Mouse (Mus musculus): Measurements from ENCODE around the gene Tns3.
A peak's percentile ranks its signal among the peaks of the same experiment; 100 is the strongest.

Gene Tns3

DNA sequence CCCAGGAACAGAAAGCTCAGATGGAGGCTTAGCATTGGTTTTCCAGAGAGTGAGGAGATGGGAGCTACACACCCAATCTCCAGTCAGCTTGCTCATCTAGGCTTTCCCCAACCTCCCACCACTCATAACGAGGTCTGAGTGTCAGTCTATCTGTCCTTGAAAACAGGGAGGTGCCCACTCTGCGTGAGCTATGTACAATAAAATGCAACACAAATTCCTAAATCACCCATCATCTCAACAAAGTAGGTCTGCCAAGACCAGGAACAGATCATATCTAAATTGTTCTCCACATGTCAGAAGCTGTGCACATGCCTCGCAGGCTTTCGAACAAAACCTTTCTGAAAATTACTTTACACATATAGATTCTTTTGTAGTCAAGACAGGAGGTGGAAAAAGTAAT, 134.3 kb downstream of the Tns3 start:
- DNase-seq (ENCODE audit: low read depth) = no peak

DNA sequence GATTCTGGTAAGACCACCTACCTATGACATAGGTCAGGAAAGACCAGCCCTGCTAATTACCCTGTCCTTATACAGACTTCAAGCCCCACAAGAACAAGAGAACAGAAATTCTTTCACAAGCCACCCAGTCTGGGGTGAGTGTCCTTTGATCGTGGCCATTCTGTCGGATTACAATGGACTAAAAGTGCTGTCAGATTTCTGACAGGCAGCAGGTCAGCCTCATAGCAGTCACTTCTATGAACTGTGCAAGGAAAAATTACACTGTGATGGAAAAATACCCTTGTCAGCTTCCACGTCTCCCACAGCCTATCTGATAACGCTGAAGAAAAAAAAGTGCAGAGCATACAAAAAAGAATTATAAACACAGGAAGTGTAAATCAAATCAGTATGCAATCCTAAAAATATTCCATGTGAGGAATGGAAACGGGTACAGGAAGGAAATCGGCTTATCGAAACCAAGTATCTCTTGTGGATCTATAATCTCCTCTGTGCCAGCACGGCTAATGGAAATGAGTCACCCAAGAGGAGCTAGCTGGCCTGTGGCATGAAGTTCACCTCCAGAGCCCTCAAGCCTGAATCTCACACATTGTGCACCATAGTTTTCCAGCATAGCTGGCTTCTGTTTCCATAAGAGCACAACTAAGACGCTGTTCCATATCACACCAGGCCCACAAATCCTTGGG, 138.7 kb downstream of the Tns3 start:
- no peak for DNase-seq (ENCODE audit: low read depth)

DNA sequence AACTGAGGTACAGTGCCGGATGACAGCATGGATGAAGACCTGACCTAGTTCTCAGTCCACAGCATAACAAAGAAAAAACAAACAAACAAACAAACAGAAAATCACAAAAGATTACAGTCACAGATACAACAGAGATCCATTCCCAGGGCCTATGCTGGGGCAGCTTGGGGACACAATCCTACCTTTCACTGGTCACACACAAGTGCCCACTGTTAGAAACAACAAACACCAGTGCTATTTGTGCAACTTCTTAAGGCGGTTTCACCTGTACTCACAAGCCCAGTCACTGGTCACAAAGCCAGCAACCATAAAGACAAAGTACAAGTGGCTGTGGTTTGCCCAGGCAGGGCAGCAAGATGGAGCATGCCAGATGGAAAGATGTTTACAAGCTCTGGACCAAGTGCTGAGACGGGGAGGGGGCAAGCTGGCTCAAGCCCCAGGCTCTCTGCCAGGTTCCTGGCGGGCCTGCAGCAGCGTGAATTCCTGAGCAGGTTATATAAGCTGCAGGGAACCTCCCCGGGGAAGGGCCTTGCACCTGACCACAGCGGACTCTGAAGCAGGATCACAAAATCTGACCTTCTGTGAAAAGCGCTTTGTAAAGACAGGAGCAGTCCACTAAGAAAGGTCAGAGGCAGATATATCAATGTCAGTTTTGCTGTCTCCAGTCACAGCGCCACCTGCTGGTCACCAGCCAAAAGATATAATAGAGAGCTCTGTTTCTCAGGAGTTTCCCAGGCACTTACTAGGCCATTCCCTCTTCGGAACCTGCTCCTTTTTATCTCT, 140.8 kb downstream of the Tns3 start:
- DNase-seq (ENCODE audit: low read depth) = peak; percentile 27

DNA sequence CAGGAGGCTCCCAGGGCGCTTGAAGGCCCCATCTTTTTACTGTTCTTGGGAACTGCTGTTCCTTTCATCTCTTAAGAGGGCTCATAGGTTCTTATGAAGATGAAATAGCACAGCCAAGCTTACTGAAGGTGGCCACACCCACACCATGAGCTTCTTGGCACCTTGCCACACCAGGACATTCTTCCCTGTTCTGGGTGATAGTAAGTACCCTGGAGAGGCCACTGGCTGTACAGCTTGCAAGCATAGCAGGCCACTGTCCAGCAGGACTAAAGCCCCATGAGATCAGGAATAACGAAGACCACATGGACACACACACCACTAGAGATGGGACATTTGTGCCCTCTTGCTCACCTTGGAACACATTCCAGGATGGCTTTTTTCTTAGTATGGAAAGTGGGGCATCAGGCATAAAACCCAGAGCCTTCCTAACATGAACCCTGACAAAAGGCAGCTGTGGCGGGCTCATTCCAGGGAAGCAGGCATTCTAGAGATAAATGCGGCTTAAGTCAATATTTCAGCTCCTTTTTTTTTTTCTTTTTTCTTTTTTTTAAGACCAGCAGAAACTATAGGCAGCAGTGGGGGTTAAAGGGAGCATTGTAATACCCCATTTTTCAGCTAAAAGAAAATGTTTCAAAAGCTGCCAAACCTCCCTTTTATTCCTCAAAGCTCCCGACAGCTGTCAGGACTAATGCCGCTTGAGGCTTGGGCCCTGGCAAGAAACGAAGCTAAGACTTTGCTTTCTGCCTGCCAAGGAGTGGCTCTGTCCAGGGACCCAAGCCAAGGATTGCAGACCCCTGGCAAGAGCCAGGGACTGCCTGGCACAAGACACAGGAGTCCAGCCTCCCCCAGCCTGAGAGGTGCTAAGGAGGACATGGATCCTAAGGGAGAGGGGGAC, 150.7 kb downstream of the Tns3 start:
- no peak for DNase-seq (ENCODE audit: low read depth)

DNA sequence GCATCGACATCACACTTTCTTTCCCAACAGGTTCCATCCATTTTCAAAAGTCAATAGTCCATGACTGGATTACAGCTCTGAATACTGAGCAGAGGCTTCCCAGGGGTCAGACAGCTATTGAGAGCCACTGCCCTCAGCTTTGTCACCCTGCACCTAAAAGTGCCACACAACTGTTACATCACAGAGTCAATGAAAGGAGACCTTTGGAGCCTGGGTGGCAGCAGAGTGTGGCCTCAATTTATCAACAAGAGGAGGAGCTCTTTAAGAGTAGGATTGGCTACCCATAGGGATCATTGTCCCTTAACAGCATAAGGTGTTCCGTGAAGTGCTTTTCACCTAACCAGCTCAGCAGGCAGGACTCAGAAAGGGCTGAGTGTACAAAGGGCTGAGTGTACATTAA, 154.0 kb downstream of the Tns3 start:
- no peak for DNase-seq (ENCODE audit: low read depth)

DNA sequence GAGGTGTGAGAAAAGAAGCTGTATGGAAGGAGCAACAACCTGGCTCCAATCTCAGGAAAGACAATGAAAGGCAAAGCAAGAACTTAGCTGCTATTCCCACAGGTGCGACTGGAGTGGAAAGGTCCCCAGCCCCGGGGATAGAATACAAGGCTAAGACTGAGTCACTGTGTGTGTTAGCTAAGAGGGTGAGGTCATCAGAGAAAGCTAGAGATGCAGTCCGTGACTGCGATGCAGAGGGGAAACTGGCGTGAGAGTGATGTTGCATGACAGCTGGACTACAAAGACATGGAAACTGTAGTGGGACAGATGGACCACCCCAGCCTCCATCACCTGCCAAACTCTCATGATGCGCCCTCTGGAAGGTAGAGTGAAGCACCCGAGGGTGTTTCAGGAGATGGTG, 154.7 kb downstream of the Tns3 start:
- DNase-seq (ENCODE audit: low read depth) = no peak

DNA sequence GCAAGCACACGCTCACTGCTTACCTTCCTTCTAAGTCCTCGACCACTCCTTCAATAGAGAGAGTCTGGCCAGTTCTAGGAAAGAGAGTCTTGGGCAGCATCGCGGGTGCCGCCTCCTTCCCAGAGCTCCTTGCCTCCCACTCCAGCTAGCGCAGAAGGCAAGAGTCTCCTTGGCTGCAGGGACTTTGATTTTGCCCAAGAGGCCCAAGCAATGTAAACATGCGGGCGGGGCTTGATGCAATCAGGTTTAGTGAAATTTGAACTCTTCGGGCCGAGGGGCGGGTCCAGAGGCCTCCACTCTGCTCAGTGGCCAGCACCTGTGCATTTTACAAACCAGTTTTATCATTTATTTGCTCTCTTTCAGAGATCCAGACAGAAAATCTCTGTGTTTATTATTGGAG, 160.6 kb downstream of the Tns3 start:
- no peak for DNase-seq (ENCODE audit: low read depth)

DNA sequence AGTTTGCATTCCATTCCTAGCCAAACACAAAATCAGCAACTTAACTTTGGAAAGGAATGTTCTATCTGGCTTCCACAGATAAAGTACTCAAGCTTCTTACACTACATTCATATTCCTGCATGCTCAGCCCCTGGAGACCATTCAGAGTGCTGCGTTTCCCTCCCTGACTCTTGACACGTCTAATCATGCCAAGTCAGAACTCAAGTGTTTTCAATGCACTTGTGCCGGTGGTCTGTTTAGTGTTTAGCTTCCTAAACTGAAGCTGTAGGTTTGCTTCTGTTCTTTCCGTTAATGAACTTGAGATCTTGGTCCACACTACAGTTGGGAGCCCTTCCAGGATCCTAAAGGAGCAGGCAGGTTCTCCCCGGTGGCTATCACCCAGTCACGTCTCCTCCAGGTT, 163.5 kb downstream of the Tns3 start:
- no peak for DNase-seq (ENCODE audit: low read depth)

DNA sequence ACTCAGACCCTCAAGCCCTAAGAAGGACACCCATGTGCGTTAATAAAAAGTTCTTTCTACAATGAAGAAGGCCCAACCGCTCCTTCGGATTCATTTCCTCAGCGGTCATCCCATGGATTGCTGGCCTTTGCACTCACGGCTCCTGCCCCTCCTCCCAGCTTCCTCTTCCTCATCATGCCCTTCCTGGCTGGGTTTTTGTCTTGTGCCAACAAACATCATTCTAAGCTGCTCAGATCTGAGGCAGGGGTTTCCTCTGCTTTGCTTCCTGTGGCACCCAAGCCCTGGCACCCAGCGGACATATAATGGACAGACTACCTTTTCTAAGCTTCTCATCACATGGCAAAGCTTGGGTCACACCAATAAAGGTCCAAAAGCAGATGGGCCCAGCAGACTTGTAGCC, 167.2 kb downstream of the Tns3 start:
- DNase-seq (ENCODE audit: low read depth) = no peak

DNA sequence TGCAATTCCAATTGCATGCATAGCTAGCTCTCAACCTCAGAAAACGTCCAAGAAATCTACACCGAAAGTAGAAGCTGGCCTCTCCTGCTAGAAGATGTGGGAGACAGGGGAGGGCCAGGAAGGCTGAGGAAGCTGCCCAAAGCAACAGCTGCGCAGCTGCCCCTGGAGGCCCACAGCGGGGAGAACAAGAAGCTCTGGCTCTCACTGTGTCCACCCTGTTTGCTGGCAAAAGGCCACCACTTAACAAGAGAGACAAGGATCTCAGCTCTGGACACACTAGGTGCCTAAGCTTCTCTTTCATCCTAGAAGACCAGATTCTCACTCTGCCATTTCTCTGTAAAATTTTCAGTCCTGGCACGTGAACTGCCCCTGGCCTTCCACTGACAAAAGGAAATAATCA, 167.6 kb downstream of the Tns3 start:
- no peak for DNase-seq (ENCODE audit: low read depth)

DNA sequence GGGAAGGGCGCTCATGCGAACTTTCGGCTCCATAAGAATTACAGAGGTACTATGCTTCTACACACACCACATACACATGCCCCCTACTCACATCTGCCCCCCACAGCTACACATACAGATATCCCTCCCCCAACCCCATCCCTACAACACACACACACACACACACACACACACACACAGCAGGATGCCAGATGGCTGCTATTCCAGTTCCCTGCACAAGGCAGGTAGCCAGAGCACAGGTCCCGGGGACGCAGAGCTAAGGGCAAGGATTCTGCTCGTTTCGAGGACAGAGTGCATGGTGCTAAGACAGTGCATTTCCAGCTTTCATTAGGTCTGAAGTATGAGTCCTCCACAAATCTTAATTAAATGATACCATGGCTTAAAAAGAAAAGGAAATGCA, 168.5 kb downstream of the Tns3 start:
- DNase-seq (ENCODE audit: low read depth) = no peak

DNA sequence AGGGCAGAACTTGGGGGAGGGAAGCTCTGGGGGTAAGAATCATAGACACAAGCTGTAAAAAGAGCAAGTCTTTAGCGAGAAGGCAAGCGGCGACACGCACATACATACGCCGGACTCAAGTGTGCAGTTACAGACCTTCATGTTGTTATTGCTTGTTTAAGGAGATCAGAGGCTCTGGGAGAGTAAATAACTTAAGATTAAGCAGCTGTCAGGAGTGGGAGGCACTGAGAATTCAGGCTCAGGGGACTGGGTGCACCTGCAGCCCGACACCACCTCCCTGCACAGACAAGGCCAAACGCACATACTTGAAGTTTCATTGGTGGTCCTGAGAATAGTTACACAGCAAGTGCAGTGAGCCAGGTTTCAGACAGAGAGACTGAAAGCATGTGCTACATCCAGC, 169.3 kb downstream of the Tns3 start:
- DNase-seq (ENCODE audit: low read depth) = no peak

DNA sequence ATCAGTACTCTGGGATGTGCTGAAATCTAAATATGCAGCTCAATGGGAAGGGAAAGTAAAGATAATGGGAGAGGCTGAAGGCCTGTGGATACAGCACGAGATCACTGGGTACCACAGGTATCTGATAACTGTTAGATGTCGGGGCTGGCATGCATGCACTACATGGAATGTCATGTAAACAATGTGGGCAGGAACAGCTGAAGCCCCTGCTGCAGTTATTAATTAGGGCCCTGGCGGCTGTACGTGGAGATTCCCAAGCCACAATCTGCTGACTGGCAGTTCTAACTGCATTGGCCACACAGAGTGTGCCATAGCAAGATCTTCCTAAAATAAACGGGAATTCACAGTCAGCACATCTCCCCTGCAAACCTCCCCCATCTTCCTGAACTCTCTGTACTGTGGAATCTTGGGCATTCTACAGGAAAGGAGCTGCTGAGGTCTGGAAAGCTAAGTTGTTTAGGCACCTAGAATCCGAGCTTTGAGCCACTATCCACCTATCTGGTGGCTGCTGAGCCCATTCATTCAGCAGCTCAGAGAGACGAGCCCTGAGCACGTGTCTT, 170.3 kb downstream of the Tns3 start:
- no peak for DNase-seq (ENCODE audit: low read depth)

DNA sequence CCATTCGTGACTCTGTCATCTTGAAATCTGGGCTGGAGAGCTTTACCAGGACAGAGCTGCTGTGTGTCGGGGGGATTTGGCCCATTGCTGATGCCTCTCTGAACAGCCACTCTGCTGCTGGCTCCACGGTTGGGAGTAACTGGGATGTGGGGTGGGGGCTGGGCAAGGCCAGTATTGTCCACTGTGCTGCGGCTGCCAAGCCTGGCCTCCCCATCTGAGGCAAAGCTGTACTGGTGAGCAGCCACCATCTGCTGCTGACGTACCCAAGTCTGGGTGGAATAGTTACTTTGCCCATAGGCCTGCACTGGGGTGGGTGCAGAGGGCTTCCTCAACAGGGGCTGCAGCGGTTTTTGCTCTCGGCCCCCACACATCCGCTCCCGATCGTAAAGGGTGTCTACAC, 172.0 kb downstream of the Tns3 start:
- DNase-seq (ENCODE audit: low read depth) = no peak

DNA sequence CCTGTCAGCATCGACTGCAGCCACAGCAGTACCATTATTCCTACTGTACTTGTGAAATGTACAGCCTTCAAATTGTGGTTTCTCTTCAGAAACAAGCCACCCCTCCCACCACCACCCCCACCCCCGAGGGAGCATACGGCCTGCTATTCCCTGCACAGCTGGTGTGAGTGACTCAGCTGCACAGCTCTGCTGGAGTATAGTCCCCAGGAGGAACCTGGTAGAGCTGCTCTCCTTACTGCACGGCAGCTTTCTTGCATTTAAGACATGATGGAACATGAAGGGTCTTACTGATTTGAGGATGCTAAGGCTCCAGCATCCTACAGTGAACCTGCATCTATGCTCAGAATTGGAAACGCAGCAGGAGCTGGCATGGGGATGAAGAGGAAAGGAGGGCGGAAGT, 176.1 kb downstream of the Tns3 start:
- DNase-seq (ENCODE audit: low read depth) = no peak

DNA sequence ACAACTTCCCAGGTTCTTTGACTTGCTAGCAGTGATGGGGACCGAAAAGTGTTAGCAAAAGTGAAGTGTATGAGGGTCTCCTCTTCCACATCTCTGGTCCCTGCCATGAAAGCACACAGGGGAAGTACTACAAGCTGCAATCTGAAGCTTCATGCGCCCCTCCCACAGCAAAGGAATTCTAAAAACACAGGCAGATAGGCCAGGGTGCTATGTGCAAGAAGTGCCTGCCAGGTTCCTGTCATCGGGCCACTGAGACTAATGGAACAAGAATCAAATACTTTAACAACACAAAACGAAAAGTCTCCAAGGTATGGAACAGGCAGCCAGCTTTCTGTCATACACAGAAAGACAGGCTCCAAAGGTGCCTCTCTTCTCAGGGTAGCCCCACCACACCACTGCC, 177.8 kb downstream of the Tns3 start:
- DNase-seq (ENCODE audit: low read depth) = no peak

DNA sequence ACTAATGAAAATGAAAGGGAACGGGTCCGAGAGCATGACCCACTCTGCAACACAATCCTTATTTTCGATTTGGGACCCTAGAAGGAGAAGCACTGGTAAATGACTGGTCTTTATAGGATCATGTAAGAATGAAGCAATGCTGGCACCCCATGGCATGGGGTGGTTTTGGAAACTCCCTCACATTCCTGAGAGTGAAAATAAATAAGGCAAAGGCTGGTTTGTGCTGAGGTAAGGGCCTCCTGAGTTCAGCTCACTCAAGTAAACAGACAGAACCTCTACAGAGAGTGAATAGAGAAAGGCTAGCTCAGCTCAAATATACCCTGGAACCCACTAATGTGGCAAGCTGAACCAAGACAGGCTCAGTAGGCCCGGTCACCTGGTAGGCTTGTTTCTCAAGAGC, 179.8 kb downstream of the Tns3 start:
- no peak for DNase-seq (ENCODE audit: low read depth)

DNA sequence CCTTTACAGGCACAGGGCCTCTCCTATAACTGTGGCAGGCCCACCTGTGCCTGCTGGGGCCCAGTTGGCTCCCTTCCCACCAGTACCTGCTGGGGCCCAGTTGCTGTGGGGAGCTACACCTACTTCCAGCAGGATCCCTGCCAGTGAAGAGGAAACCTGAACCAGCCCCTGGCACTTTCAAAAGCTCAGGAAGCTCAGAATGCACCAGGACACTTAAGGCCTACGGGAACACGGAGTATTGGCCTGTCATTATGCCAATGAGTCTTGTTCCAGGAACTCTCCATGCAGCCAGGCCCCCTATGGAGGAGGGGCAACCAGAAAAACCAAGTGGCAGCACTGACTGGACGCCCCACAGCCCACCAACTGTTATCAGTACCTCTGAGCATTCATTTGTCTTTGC, 181.6 kb downstream of the Tns3 start:
- DNase-seq (ENCODE audit: low read depth) = no peak

DNA sequence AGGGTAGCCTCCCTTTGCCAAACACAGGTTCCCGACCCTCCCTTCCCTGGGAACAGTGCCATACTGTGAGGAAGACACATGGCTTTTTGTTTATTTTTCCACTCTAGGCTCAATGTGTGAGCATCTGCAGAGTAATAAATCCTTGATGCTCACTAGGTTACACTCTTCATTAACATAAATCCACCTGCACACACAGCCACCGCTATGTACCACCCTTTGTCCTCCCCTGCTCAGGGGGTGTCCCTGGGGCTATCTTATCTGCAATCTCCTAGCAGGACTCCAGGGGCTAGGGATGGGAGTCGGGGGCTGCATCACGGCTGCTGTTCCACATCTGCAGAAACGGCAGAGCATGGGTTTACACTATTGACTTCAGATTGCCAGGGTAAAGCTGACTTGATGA, 182.4 kb downstream of the Tns3 start:
- no peak for DNase-seq (ENCODE audit: low read depth)

DNA sequence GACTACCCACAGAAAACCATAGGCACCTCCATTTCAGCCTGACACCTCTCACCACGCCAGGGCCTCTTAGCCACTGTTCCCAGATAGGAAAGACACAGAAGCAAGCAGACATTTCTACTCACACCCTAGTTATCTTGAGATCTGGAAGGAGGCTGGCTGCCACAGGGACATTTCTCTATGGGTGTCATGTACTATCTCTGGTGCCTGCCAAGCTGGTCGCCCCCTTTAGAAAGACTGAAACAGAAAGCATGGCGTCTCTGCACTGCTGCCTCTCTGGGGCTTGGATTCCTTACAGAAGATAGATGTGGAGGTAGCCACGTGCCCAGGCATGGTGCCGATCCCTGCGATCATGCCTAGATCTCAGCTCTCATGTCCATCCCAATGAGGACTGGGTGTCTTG, 182.8 kb downstream of the Tns3 start:
- no peak for DNase-seq (ENCODE audit: low read depth)

DNA sequence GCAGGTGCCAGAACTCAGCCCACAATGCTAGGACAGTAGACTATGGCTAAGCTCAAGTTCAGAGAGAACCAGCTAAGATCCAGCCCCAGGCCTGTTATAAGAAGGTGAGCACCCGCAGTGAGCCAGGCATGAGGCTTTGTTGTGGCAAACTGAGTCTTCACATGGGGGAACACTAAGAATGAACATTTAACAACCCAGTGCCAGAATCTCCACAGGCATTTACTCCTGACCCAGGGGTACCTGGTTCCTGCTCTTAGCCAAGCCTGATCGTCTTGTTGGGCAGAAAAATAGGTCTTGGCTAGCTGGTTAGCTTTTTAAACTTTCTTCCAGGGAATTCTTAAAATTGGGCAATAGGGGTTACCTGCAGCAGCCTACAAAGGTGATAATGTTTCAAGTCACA, 184.5 kb downstream of the Tns3 start:
- DNase-seq (ENCODE audit: low read depth) = no peak

DNA sequence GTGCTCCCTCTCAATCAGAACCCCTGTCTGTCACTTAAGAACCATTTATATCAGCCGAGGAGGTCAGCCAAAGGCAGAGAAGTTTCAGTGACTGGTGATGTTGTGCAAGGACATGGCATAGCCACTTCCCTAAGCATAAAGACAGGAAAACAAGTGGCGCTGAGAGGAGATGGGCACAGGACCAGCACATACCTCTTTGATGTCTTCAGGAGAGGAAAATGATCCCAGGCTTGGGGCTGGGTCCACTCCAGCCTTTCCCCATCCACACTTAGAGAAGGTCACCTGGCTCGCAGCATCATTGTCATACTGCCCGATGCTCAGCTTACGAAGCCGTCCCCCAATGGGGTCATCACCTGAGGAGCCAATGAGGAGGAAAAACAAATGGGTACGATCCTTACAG, 185.0 kb downstream of the Tns3 start:
- DNase-seq (ENCODE audit: low read depth) = no peak

DNA sequence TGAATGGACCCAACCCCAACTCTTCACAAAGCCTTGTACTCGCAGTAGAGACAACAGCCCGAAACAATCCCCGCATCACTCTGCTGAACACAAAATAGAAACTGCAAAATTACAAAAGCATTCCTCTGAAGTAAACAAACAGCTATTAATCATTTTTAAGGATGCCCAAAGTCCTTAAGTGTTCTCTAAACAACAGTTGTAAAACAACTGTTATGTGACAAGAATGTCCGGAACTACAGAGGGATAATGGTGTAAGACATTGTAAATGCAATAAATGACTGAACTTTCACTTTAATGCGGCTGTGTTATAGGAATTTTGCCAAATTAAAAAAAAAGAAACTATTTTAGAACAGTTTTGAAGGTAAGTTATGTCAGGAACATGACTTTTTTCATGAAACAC, 190.7 kb downstream of the Tns3 start:
- DNase-seq (ENCODE audit: low read depth) = no peak

All from c-Kit-positive CD71-positive TER-119-negative erythroid progenitor cells, embryonic 14.5 days (primary cell).